Mouse (Mus musculus): ENCODE data around the gene Cdpf1.

- TF ChIP-seq MAX (IDR thresholded peaks at IDR 0.05; ENCODE audit: low read length) (no peak), ELF1 (IDR thresholded peaks at IDR 0.05; ENCODE audit: low read depth, low read length) (no peak), CTCF (conservative IDR thresholded peaks at IDR 0.05 in 1 of 2, IDR thresholded peaks at IDR 0.05 in 1 of 2; ENCODE audit: low read depth in 2 of 2, low read length in 2 of 2) (no peak), POLR2AphosphoS2 (IDR thresholded peaks at IDR 0.05; ENCODE audit: low read depth, low read length) (no peak), POLR2A (IDR thresholded peaks at IDR 0.05; ENCODE audit: low read depth, low read length) (no peak), GABPA (IDR thresholded peaks at IDR 0.05; ENCODE audit: insufficient replicate concordance, low read depth, low read length) (no peak), MAFK (IDR thresholded peaks at IDR 0.05; ENCODE audit: insufficient replicate concordance, low read length) (no peak)
Measured at GRCm38 (mm10) chr15:85802931-85803330, 8.6 kb downstream of the Cdpf1 start.

Data from CH12.LX (cell line).